Mouse (Mus musculus): ENCODE measurements around the gene Rb1.

- TF ChIP-seq CTCF (IDR thresholded peaks at IDR 0.05; ENCODE audit: low read depth) (no peak), EP300 (IDR thresholded peaks at IDR 0.05; ENCODE audit: low read depth) (no peak)
These were observed 94.2 kb downstream of the Rb1 start for GRCm38 (mm10) chr14:73231286-73231982.

Measured in heart, postnatal 0 days (tissue).